Mouse (Mus musculus) brain, embryonic 14.5 days (tissue): Measurements from ENCODE around the gene Ntmt1.

ENCODE experiments used
- CTCF ChIP-seq: fragments of 200-500 bp; IDR thresholded peaks from 2 replicates; pipeline ENCODE4 v1.5.1; 2012; ENCODE audit warnings: inconsistent platforms, mild to moderate bottlenecking, moderate library complexity, borderline replicate concordance; ENCODE audit not compliant: insufficient read depth, insufficient read length; ENCODE audit errors: extremely low read depth
- POLR2A ChIP-seq: fragments of 200-500 bp; IDR thresholded peaks from 2 replicates; pipeline ENCODE4 v1.6.1; 2012; ENCODE audit warnings: mild to moderate bottlenecking, inconsistent platforms, borderline replicate concordance; ENCODE audit not compliant: poor library complexity, insufficient read depth, insufficient read length, severe bottlenecking; ENCODE audit errors: extremely low read depth

- TF ChIP-seq CTCF: no peak
- no peak for TF ChIP-seq POLR2A
Measured at GRCm38 (mm10) chr2:30809503-30809902, 1.9 kb downstream of the Ntmt1 start.
